Mouse (Mus musculus): ENCODE measurements at regions not wholly inside any gene's neighbourhood (a gene's known extent, or its start where the extent isn't known, plus 50 kb on each side); places are given as distances from the start of the nearest gene placed in this dataset.

GRCm38 (mm10) chr15:37072202-37072862, 64.8 kb upstream of the Zfp706 start:
- no peak for TF ChIP-seq GATA4 (IDR thresholded peaks at IDR 0.05; ENCODE audit: insufficient replicate concordance, low read length)

- TF ChIP-seq GATA4 (IDR thresholded peaks at IDR 0.05; ENCODE audit: insufficient replicate concordance, low read length), result no peak
Observed at GRCm38 (mm10) chr15:37070188-37070587, 62.6 kb upstream of the Zfp706 start.

GRCm38 (mm10) chr15:37067326-37067725, 59.8 kb upstream of the Zfp706 start:
- TF ChIP-seq GATA4 (IDR thresholded peaks at IDR 0.05; ENCODE audit: insufficient replicate concordance, low read length), result no peak

- TF ChIP-seq GATA4 (IDR thresholded peaks at IDR 0.05; ENCODE audit: insufficient replicate concordance, low read length), result no peak
Observed at GRCm38 (mm10) chr15:37065926-37066550, 58.5 kb upstream of the Zfp706 start.

DNA sequence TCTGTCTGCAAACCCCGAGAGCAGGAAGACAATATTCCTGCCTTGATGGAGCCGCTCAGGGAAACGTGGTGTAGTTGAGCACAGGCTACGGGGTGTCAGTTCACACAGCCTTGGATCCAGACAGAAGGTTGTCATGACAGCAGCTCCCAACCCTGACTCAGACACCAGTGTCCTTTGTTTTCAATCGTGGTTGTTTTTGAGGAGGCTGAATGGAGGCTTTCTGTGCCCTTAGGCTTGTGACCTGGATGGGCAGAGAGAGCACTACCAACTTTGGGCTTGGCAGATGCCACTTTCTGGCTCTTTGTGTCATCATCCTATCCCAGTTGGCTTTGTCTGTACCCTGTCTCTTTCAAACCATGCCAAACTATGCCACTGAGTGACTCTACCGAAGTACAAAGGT, 57.8 kb upstream of the Zfp706 start:
- TF ChIP-seq GATA4 (IDR thresholded peaks at IDR 0.05; ENCODE audit: insufficient replicate concordance, low read length), result no peak

DNA sequence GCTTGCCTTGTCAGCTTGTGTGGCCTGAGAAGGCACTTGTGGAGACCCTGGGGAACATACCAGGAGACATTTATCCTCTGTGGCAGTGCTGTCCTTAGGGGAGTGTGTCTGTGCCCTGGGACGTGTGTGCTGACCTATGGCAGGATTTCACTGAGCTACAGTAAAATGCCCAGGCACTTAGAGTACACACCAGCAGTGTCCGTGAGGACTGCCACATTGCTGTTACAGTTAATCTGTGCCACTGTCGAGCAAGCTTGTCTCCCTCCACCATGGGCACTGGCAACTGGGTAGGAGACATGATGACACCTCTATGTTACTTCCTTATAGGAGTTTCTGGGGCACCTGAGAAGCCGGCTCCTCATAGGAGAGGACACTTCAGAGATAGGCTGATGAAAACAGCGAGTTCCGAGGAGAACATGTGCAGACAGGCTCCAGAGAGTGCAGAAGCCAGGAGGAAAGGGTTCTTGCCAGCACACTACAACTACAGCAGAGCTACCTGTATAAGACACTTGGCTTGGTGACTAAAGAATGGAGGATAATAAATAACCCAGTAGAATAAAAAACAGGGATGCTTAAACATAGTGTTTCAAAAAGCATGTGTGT, 56.3 kb upstream of the Zfp706 start:
- TF ChIP-seq GATA4 (IDR thresholded peaks at IDR 0.05; ENCODE audit: insufficient replicate concordance, low read length), result no peak

GRCm38 (mm10) chr15:37062585-37062984, 55.0 kb upstream of the Zfp706 start:
- no peak for TF ChIP-seq GATA4 (IDR thresholded peaks at IDR 0.05; ENCODE audit: insufficient replicate concordance, low read length)

GRCm38 (mm10) chr15:37061501-37061900, 53.9 kb upstream of the Zfp706 start:
- no peak for TF ChIP-seq GATA4 (IDR thresholded peaks at IDR 0.05; ENCODE audit: insufficient replicate concordance, low read length)

DNA sequence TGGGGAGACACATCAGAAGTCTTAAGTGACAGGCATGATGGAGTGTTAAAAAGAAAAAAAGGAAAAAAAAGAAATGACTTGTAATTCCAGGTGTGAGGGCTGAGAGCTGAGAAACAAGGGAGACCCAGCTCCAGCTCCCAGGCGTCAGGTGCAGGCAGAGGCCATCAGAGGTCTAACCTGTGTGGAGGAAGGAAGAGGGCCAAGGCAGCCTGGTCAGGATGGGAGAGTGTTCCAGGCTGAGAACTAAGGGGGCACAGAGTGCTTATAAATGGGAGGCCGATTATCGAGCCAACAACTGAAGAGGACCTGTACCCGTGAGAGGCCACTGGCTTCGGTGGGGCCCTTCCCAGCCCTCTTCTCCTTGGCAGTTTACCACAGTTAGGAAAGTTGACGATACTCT, 53.3 kb upstream of the Zfp706 start:
- no peak for TF ChIP-seq GATA4 (IDR thresholded peaks at IDR 0.05; ENCODE audit: insufficient replicate concordance, low read length)

Data from liver, adult (tissue).